Mouse (Mus musculus): Measurements from ENCODE around the gene Lmnb2. TPM values are rescaled to one million over a fixed set of nuclear protein-coding genes. Genes with fewer than 3 reads are reported as not detected.

The Lmnb2 gene
- polyA plus RNA-seq, 1 experiment from 2014 or later = 28.5 TPM

DNA sequence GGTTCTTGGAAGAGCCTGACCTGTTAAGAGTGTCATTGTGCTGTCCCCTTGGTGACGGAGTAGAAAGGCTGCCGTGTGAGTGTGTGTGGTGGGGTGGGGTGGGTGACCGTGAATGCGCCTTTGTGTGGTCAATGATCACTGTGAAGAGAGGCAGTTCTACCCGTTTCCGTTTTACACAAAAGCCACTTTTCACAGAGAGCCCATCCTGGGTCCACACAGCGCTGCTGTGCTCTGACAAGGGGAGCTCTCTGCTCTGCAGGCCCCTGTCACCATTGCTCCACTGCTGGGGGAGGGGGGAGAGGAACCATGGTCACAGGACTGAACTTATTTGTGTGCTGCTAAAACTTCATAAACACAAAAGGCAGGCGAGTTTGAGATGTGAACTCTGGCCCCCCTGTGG is 60.7 kb downstream of the Lmnb2 start:
- DNase-seq (ENCODE audit: low spot score) = no peak

DNA sequence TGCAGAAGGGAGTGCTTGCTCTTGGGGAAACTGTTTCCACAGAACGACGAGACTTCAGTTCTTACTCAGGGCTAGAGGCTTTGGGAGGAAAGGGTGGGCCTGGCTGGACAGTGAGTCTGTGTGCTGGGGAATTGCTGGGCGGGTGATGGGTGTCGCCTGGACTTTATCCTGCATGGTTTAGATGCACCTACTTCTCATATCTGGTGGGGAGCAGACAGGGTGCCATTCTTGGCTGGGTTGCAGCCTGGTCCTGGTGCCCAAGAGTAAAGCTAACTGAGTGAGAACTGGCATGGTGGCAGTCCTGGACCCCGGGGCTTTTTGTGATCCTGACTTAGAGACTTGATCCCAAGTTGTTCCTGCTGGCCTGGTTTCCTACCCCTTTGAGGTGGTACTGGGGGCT is 61.1 kb downstream of the Lmnb2 start:
- DNase-seq (ENCODE audit: low spot score) = no peak

DNA sequence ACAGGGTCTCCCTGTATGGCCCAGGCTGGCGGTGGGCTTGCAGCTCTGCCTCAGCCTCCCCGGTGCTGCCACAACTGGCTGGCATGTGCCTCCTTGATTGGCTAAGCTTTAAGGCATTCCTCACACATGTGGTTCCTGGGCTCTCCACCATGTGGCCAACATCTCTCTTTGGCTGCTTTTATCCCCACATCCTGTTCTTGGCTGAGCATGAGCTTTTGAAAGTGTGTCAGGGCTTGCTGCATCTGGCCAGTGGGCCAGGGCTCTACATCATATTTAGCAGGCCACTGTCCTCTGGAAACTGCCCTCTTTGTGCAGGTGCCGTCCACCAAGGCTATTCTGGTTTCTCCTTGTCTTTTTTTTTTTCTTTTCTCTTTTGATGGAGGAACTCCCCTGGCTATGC is 61.8 kb downstream of the Lmnb2 start:
- peak; percentile 50 for DNase-seq (ENCODE audit: low spot score)

DNA sequence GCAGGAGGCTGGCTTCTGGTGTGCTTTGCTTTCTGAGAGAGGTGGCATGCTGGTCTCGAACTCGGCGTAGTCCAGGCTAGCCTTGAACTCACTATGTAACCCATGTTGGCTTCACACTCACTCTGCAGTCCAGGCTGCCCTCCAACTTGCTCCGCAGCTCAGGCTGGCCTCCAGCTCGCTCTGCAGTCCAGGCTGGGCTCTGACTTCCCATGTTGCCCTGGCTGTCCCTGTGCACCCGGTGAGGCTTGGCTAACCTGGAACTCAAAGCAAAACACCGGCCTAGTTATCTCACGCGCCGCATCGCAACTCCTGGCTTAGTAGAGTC is 62.3 kb downstream of the Lmnb2 start:
- no peak for DNase-seq (ENCODE audit: low spot score)

DNA sequence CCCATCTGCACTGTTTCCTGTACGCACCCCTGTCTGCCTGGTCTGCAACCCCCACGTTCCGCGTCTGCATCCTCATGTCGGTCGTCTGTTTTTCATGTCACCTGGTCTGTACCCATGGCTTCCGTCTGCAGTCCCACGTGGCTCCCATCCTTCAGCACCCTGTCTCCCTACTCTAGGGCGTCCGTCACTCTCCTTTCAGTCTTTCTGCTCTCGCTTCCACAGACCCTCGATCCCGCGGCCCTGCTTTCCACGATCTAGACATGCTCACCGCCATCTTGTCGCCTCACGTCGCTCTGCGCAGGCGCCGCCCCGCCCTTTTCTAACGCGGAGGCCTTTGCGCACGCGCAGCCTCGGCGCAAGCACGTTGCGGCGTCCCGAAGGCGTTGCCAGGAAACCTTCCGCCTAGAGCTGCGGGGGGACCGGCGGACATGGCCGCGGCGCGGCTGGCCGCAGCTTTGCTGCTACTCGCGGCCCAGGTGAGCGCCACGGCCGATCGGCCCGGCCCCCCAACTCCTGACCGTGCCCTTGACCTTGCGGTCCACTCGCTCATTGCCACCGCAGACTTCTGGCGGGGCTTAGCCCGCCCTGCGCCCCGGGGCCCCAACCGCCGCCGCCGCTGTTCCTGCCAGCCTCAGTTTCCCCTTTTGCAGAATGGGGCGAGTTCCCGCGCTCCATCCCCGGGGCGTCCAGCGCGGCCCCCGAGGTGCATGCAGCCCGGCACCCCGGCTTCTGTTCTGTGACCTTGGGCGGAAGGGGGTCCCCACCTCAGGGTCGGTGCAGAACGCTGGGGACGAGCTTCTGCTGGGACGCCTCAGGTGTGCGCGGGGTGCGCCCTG is 62.9 kb downstream of the Lmnb2 start, which contains the start of the genes Lsm7 and Sppl2b:
TSS of gene Lsm7 (minus strand) at position 297 of the 836 bp plus-strand sequence.
TSS of gene Sppl2b (plus strand) at position 363 of the 836 bp plus-strand sequence.
- peak; percentile 97 for DNase-seq (ENCODE audit: low spot score)

Other genes with a start within 250 kb of the Lmnb2 start
- 119 and 125 TPM in 2 replicates for gene Mknk2, start 240.1 kb downstream of the Lmnb2 start, polyA plus RNA-seq (2015; fragmentation: Nextera tagmentation; extraction: Ambion mirVana)
- gene Mob3a, start 216.3 kb downstream of the Lmnb2 start, polyA plus RNA-seq (2015; fragmentation: Nextera tagmentation; extraction: Ambion mirVana) = 107 and 114 TPM in 2 replicates
- gene Izumo4, start 216.1 kb downstream of the Lmnb2 start, polyA plus RNA-seq (2015; fragmentation: Nextera tagmentation; extraction: Ambion mirVana) = 17.8 and 20.1 TPM in 2 replicates
- 48.0 and 54.8 TPM in 2 replicates for gene Ap3d1, start 176.0 kb downstream of the Lmnb2 start, polyA plus RNA-seq (2015; fragmentation: Nextera tagmentation; extraction: Ambion mirVana)
- gene Dot1l, start 163.0 kb downstream of the Lmnb2 start, polyA plus RNA-seq (2015; fragmentation: Nextera tagmentation; extraction: Ambion mirVana) = 10.5 and 15.0 TPM in 2 replicates
- 62.7 and 80.3 TPM in 2 replicates for gene Sf3a2, start 120.0 kb downstream of the Lmnb2 start, polyA plus RNA-seq (2015; fragmentation: Nextera tagmentation; extraction: Ambion mirVana)
- 137 and 140 TPM in 2 replicates for gene Plekhj1, start 119.6 kb downstream of the Lmnb2 start, polyA plus RNA-seq (2015; fragmentation: Nextera tagmentation; extraction: Ambion mirVana)
- 0.08 TPM in 2 replicates for gene Amh, start 113.0 kb downstream of the Lmnb2 start, polyA plus RNA-seq (2015; fragmentation: Nextera tagmentation; extraction: Ambion mirVana)
- gene Jsrp1, start 104.7 kb downstream of the Lmnb2 start, polyA plus RNA-seq (2015; fragmentation: Nextera tagmentation; extraction: Ambion mirVana) = 0.15 and 0.29 TPM in 2 replicates
- 2,037 and 2,048 TPM in 2 replicates for gene Oaz1, start 91.6 kb downstream of the Lmnb2 start, polyA plus RNA-seq (2015; fragmentation: Nextera tagmentation; extraction: Ambion mirVana)
- 0.06 and 0.18 TPM in 2 replicates for gene Lingo3, start 74.2 kb downstream of the Lmnb2 start, polyA plus RNA-seq (2015; fragmentation: Nextera tagmentation; extraction: Ambion mirVana)
- 338 and 340 TPM in 2 replicates for gene Lsm7, start 63.0 kb downstream of the Lmnb2 start, polyA plus RNA-seq (2015; fragmentation: Nextera tagmentation; extraction: Ambion mirVana)
- gene Sppl2b, start 63.0 kb downstream of the Lmnb2 start, polyA plus RNA-seq (2015; fragmentation: Nextera tagmentation; extraction: Ambion mirVana) = 26.8 and 27.7 TPM in 2 replicates
- 0.08 and 0.09 TPM in 2 replicates for gene Tmprss9, start 46.4 kb downstream of the Lmnb2 start, polyA plus RNA-seq (2015; fragmentation: Nextera tagmentation; extraction: Ambion mirVana)
- gene Timm13, start 17.3 kb downstream of the Lmnb2 start, polyA plus RNA-seq (2015; fragmentation: Nextera tagmentation; extraction: Ambion mirVana) = 337 and 351 TPM in 2 replicates
- gene Gadd45b, start 11.8 kb upstream of the Lmnb2 start, polyA plus RNA-seq (2015; fragmentation: Nextera tagmentation; extraction: Ambion mirVana) = 19.0 and 21.7 TPM in 2 replicates
- gene Gng7, start 96.7 kb upstream of the Lmnb2 start, polyA plus RNA-seq (2015; fragmentation: Nextera tagmentation; extraction: Ambion mirVana) = 1.5 and 1.8 TPM in 2 replicates
- 0.04 TPM in 1 of 2 replicates, not detected in the other for gene Diras1, start 107.4 kb upstream of the Lmnb2 start, polyA plus RNA-seq (2015; fragmentation: Nextera tagmentation; extraction: Ambion mirVana)
- 16.0 and 16.8 TPM in 2 replicates for gene Slc39a3, start 119.2 kb upstream of the Lmnb2 start, polyA plus RNA-seq (2015; fragmentation: Nextera tagmentation; extraction: Ambion mirVana)
- 120 and 127 TPM in 2 replicates for gene Sgta, start 141.9 kb upstream of the Lmnb2 start, polyA plus RNA-seq (2015; fragmentation: Nextera tagmentation; extraction: Ambion mirVana)
- 20.1 and 25.8 TPM in 2 replicates for gene Thop1, start 151.8 kb upstream of the Lmnb2 start, polyA plus RNA-seq (2015; fragmentation: Nextera tagmentation; extraction: Ambion mirVana)
- 0.24 and 0.53 TPM in 2 replicates for gene Creb3l3, start 180.6 kb upstream of the Lmnb2 start, polyA plus RNA-seq (2015; fragmentation: Nextera tagmentation; extraction: Ambion mirVana)
- gene Map2k2, start 187.7 kb upstream of the Lmnb2 start, polyA plus RNA-seq (2015; fragmentation: Nextera tagmentation; extraction: Ambion mirVana) = 142 and 150 TPM in 2 replicates
- gene Zbtb7a, start 217.0 kb upstream of the Lmnb2 start, polyA plus RNA-seq (2015; fragmentation: Nextera tagmentation; extraction: Ambion mirVana) = 34.5 and 44.9 TPM in 2 replicates
- gene Pias4, start 249.7 kb upstream of the Lmnb2 start, polyA plus RNA-seq (2015; fragmentation: Nextera tagmentation; extraction: Ambion mirVana) = 37.3 and 39.0 TPM in 2 replicates